Mouse (Mus musculus) liver, embryonic 14.5 days (tissue): ENCODE data around the gene Tigar. TPM values are rescaled to one million over a fixed set of nuclear protein-coding genes. Genes with fewer than 3 reads are reported as not detected.
A peak's percentile ranks its signal among the peaks of the same experiment; 100 is the strongest.

Experiments
- ATAC-seq: fragments of 200-750 bp; cut with Nextera tagmentation; 2 replicates; pipeline ENCODE4 v1.8.0; 2017; ENCODE audit warnings: moderate number of reproducible peaks, mild to moderate bottlenecking, moderate library complexity; ENCODE audit not compliant: insufficient read depth
- DNase-seq, 3 experiments: peaks; one replicate each; pipeline ENCODE4 v3.0.0-alpha.2; 2012 to 2013; ENCODE audit warnings: low read depth in 3 of 3, low spot score in 3 of 3
- H3K27ac ChIP-seq: fragments of 300-500 bp; sonication (generic); 2 replicates; pipeline ENCODE4 v1.5.1; 2014; ENCODE audit warnings: moderate library complexity, mild to moderate bottlenecking, control low read depth, inconsistent platforms
- H3K27me3 ChIP-seq: fragments of 300-500 bp; sonication (generic); 2 replicates; pipeline ENCODE4 v1.6.1; 2014; ENCODE audit warnings: mild to moderate bottlenecking, low read length, moderate library complexity; ENCODE audit not compliant: control insufficient read depth, insufficient read depth
- H3K36me3 ChIP-seq: fragments of 300-500 bp; sonication (generic); replicated peaks from 2 replicates; pipeline ENCODE4 v1.6.1; 2014; ENCODE audit warnings: low read depth; ENCODE audit not compliant: control insufficient read depth, insufficient read depth
- H3K4me1 ChIP-seq, 2 experiments: fragments of 200-500 bp in 1 of 2; fragments of 300-500 bp in 1 of 2; sonication (generic) in 1 of 2; replicated peaks; 2 replicates each; pipeline ENCODE4 v1.6.1; 2012 to 2014; ENCODE audit warnings: antibody characterized with exemption in 1 of 2, inconsistent platforms in 1 of 2, low read length in 1 of 2; ENCODE audit not compliant: control insufficient read depth in 2 of 2, insufficient read depth in 2 of 2
- H3K4me2 ChIP-seq: fragments of 300-500 bp; sonication (generic); 2 replicates; pipeline ENCODE4 v1.6.1; 2014; ENCODE audit warnings: low read depth, mild to moderate bottlenecking, control low read depth, moderate library complexity
- H3K4me3 ChIP-seq, 2 experiments: fragments of 200-500 bp in 1 of 2; fragments of 300-500 bp in 1 of 2; sonication (generic) in 1 of 2; 2 replicates each; pipeline ENCODE4 v1.5.1; 2012 to 2014; ENCODE audit warnings: low read depth in 2 of 2, low read length in 2 of 2, mild to moderate bottlenecking in 2 of 2, control low read depth in 1 of 2, inconsistent platforms in 1 of 2, moderate library complexity in 1 of 2; ENCODE audit not compliant: insufficient read depth in 1 of 2
- H3K9ac ChIP-seq: fragments of 300-500 bp; sonication (generic); replicated peaks from 2 replicates; pipeline ENCODE4 v1.6.1; 2014; ENCODE audit warnings: mild to moderate bottlenecking, control low read depth, moderate library complexity
- H3K9me3 ChIP-seq: fragments of 300-500 bp; sonication (generic); 2 replicates; pipeline ENCODE4 v1.6.1; 2016; ENCODE audit warnings: low read length, mixed read lengths; ENCODE audit not compliant: control insufficient read depth
- CTCF ChIP-seq: IDR thresholded peaks from 2 replicates; pipeline ENCODE4 v1.5.1; 2016; ENCODE audit warnings: antibody characterized with exemption, low read depth, control low read depth
- EP300 ChIP-seq: IDR thresholded peaks from 2 replicates; pipeline ENCODE4 v1.6.1; 2016; ENCODE audit warnings: antibody characterized with exemption, low read depth
- WGBS: fragments of 180-500 bp; shearing (Covaris S2); extraction: QIAGEN DNeasy Blood & Tissue Kit; methylation state at CpG from one replicate; pipeline ENCODE4 v1.1.7; 2014; ENCODE audit not compliant: insufficient replicate concordance; 5-methylcytosine and 5-hydroxymethylcytosine counted together
- polyA plus RNA-seq, 2 experiments: library from polyadenylated mRNA; depleted of rRNA in 1 of 2; stranded (reverse) in 1 of 2; unstranded in 1 of 2; fragments of >200 nt; fragmentation: Nextera tagmentation in 1 of 2; extraction: Ambion mirVana in 1 of 2; gene quantifications; 2 replicates each; pipeline versions ENCODE4 v1.2.1 to v1.2.3; 2012 to 2014

The Tigar gene
- polyA plus RNA-seq, 2 experiments, result 0.43 to 0.75 TPM

DNA sequence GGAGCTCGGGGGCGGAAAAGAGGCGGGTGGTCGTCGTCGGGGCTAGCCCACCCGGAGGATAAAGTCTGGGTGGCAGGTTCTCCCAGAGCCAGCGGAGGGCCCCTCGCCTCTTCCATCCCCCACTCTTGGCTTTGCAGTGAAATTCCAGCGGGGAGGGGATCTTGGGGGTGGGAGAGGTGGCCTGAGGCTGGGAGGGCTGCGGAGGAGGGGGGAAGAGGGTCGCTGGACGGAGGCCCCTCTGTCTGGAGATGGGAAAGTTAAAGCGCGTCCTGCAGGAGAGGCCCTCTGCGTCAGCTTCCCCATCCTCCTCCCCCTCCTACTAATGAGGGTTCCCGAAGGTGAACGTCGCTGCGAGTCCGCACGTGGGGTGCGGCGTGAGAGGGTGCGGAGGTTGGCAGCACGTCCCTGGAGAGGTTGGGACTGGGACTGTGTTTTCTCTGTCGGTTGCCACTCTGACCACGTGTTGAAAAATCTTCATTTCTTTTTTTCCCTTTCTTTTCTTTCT is 44.0 kb upstream of the Tigar start:
- Histone ChIP-seq H3K27ac (no peak overlapping the region), H3K9me3 (no peaks in the 10 kb centered on the region), H3K4me2 (peak overlapping the region; percentile 79), H3K9ac (no peak overlapping the region), H3K27me3 (peaks cover 93% of the 10 kb centered on the region), H3K4me1 (peaks cover 0 to 15% of the 10 kb centered on the region in 2 experiments), H3K4me3 (peak overlapping the region in 1 of 2 experiments; percentile 6; a peak in 3 of 4 replicates), H3K36me3 (no peaks in the 10 kb centered on the region)
- WGBS, result under 1% methylated on average over 28 of the region's 28 CpGs
- ATAC-seq (no peak), DNase-seq (no peak)
- no peak for TF ChIP-seq EP300
- TF ChIP-seq CTCF, result no peak

DNA sequence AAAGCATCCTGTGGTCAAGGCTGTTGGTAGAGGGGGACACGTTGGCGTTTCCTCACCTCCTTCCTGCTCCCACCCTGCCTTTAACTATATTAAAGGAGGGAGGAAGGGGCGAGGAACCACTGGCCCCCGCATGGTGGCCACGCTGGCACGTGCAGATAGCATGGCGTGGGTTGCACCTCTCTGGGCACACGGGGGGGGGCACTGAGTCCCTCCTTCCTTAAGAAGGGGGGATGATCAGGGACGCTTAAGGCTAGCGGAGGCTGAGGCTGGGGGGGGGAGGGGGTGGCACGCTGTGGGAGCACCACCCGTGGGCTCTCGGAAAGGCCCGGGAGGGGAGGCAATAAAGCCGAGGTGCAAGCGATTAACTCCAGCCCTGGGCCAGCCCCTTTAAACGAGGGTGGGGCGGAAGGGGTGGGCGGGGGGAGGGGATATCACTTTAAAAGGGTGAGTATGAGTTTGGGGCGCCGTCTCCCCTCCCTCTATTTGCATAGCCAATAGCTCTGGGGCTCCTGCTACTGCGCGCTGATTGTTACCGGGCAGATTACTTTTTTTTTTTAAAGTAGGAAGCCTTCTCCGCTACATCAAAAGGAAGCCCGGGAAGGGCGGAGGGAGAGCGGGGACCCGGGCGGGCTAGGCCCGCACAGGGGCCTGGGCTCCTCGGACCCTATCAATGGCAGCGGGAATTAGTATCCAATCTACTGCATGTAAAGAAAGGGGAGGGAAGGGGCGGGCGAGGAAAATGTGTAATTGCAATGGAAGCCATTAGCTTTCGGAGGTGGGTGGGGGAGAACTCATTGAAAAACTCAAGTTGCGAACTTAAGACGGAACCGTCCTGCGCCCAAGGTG is 43.0 kb upstream of the Tigar start, which contains the start of gene Ccnd2:
Gene Ccnd2 (minus strand): TSS at position 88 of the 846 bp plus-strand sequence.
- WGBS, result under 1% methylated on average over 38 of the region's 40 CpGs
- Histone ChIP-seq H3K4me3 (peak within 1 kb of the TSS; percentile 43 to 63), H3K36me3 (no peaks in the 10 kb centered on the region), H3K9ac (peak within 1 kb of the TSS; percentile 53), H3K9me3 (no peaks in the 10 kb centered on the region), H3K4me1 (peaks cover 0 to 15% of the 10 kb centered on the region in 2 experiments), H3K4me2 (peak within 1 kb of the TSS; percentile 79), H3K27me3 (peaks cover 85% of the 10 kb centered on the region), H3K27ac (peak within 1 kb of the TSS; percentile 24)
- TF ChIP-seq CTCF (peak; percentile 5; the same call in 1 of the 2 replicates), EP300 (no peak)
- ATAC-seq (peak; percentile 72), DNase-seq (peak; percentile 41 to 55 (median 53))

- H3K4me1 ChIP-seq, result peaks cover 0 to 15% of the 10 kb centered on the region in 2 experiments
These were observed 42.3 kb upstream of the Tigar start for GRCm38 (mm10) chr6:127151565-127152105.

GRCm38 (mm10) chr6:127150663-127151564 is 41.6 kb upstream of the Tigar start:
- Histone ChIP-seq H3K9ac (peak overlapping the region; percentile 68), H3K4me2 (peak overlapping the region; percentile 79), H3K4me1 (peaks cover 0 to 17% of the 10 kb centered on the region in 2 experiments), H3K36me3 (no peaks in the 10 kb centered on the region), H3K4me3 (peak overlapping the region; percentile 63 to 69), H3K27ac (peak overlapping the region; percentile 24), H3K9me3 (no peaks in the 10 kb centered on the region), H3K27me3 (peaks cover 74% of the 10 kb centered on the region)
- WGBS, result under 1% methylated on average over 34 of the region's 34 CpGs
- TF ChIP-seq EP300 (no peak), CTCF (no peak)
- DNase-seq (peak; percentile 59 to 69 (median 62)), ATAC-seq (peak; percentile 61)

More at GRCm38 (mm10) chr6:127151565-127152105, 42.3 kb upstream of the Tigar start:
- DNase-seq (peak; percentile 45 to 63 (median 45)), ATAC-seq (peak; percentile 73)
- peak overlapping the region; percentile 24 for H3K27ac ChIP-seq
- H3K36me3 ChIP-seq, result no peaks in the 10 kb centered on the region
- H3K4me3 ChIP-seq, result peak overlapping the region; percentile 43 to 63
- H3K4me2 ChIP-seq, result peak overlapping the region; percentile 79
- WGBS, result under 1% methylated on average over 29 of the region's 29 CpGs
- TF ChIP-seq CTCF (no peak), EP300 (no peak; the same call in 1 of the 2 replicates)
- no peaks in the 10 kb centered on the region for H3K9me3 ChIP-seq
- H3K9ac ChIP-seq, result peak overlapping the region; percentile 53
- peaks cover 78% of the 10 kb centered on the region for H3K27me3 ChIP-seq
